Mouse (Mus musculus) liver, adult 2 months (tissue): ENCODE results near the gene Cbwd1. TPM values are rescaled to one million over a fixed set of nuclear protein-coding genes. Genes with fewer than 3 reads are reported as not detected.

Experiments
- DNase-seq: peaks from one replicate; pipeline ENCODE4 v3.0.0-alpha.2; 2011; ENCODE audit warnings: low read depth, low spot score; ENCODE audit errors: extremely low read depth
- H3K27ac ChIP-seq: fragments of 200-500 bp; replicated peaks from 2 replicates; pipeline ENCODE4 v1.5.1; 2012; ENCODE audit warnings: low read depth, mild to moderate bottlenecking, control low read depth, inconsistent platforms, low read length; ENCODE audit not compliant: insufficient read depth
- H3K27me3 ChIP-seq: fragments of 200-500 bp; 2 replicates; pipeline ENCODE4 v1.6.1; 2012; ENCODE audit warnings: mild to moderate bottlenecking, moderate library complexity, low read length, inconsistent platforms; ENCODE audit not compliant: control insufficient read depth, insufficient read depth
- H3K36me3 ChIP-seq: fragments of 200-500 bp; 2 replicates; pipeline ENCODE4 v1.6.1; 2012; ENCODE audit warnings: low read length, inconsistent platforms; ENCODE audit not compliant: control insufficient read depth, insufficient read depth
- H3K4me1 ChIP-seq: fragments of 200-500 bp; 2 replicates; pipeline ENCODE4 v1.6.1; 2011; ENCODE audit warnings: low read length; ENCODE audit not compliant: control insufficient read depth, insufficient read depth
- H3K4me3 ChIP-seq: fragments of 200-500 bp; 2 replicates; pipeline ENCODE4 v1.5.1; 2011; ENCODE audit warnings: low read depth, mild to moderate bottlenecking, control low read depth, low read length, moderate library complexity; ENCODE audit not compliant: insufficient read depth
- H3K79me2 ChIP-seq: fragments of 200-500 bp; 2 replicates; pipeline ENCODE4 v1.6.1; 2012; ENCODE audit warnings: inconsistent platforms, mild to moderate bottlenecking, low read length, moderate library complexity; ENCODE audit not compliant: control insufficient read depth, insufficient read depth
- H3K9ac ChIP-seq: fragments of 200-500 bp; 2 replicates; pipeline ENCODE4 v1.6.1; 2012; ENCODE audit warnings: low read depth, mild to moderate bottlenecking, control low read depth, inconsistent platforms, low read length
- CTCF ChIP-seq: fragments of 200-500 bp; IDR thresholded peaks from 2 replicates; pipeline ENCODE4 v1.5.1; 2011; ENCODE audit warnings: low read depth, low read length, control low read depth
- POLR2A ChIP-seq: fragments of 200-500 bp; IDR thresholded peaks from 2 replicates; pipeline ENCODE4 v1.6.1; 2011; ENCODE audit warnings: low read length, control low read depth; ENCODE audit not compliant: insufficient read depth; ENCODE audit errors: extremely low read depth
- WGBS: fragments of 180-500 bp; shearing (Covaris S2); methylation state at CpG from one replicate; pipeline ENCODE4 v1.1.7; 2018; 5-methylcytosine and 5-hydroxymethylcytosine counted together
- polyA plus RNA-seq: library from polyadenylated mRNA; depleted of rRNA; stranded (reverse); fragments of >200 nt; gene quantifications from 2 replicates; pipeline ENCODE4 v1.2.3, GENCODE M21; 2012
- total RNA-seq: library from RNA; depleted of rRNA; stranded (reverse); fragments of >200 nt; gene quantifications from 2 replicates; pipeline ENCODE4 v1.2.3, GENCODE M21; 2014

Gene Cbwd1
- total and polyA plus RNA-seq, 2 experiments, result 0.82 to 9.7 TPM

GRCm38 (mm10) chr19:24983050-24983449 lies 21.6 kb upstream of the Cbwd1 start:
- no peak overlapping the region for H3K27ac ChIP-seq
- DNase-seq, result no peak
- no peak overlapping the region for H3K9ac ChIP-seq
- no peak overlapping the region for H3K4me3 ChIP-seq
- no peaks in the 10 kb centered on the region for H3K36me3 ChIP-seq
- peaks cover 3% of the 10 kb centered on the region for H3K4me1 ChIP-seq
- no peak for TF ChIP-seq POLR2A
- no peak for TF ChIP-seq CTCF
- no peaks in the 10 kb centered on the region for H3K79me2 ChIP-seq
- H3K27me3 ChIP-seq, result no peaks in the 10 kb centered on the region
- WGBS, result 83% methylated on average over 4 of the region's 4 CpGs

DNA sequence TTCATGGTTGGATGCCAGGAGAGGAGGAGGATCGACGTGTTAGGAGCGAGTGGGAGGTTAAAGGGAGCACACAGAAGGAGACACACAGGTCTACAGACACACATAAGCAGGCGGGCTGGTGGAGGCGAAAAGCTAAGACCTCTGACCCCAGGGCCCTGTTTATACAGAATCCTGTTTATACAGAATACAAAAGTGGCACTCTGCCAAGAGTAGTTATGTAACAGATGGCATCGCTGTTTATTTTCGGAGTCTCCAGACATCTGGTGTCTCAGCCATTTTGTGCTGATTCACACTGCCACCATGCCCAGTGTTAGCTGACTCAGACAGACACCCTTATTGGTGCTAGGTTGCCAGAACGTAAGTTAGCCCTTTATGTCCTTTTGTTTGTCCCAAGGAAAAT lies 19.9 kb upstream of the Cbwd1 start:
- 18% methylated on average over 8 of the region's 8 CpGs for WGBS
- H3K9ac ChIP-seq, result no peak overlapping the region
- peaks cover 3% of the 10 kb centered on the region for H3K4me1 ChIP-seq
- H3K79me2 ChIP-seq, result no peaks in the 10 kb centered on the region
- DNase-seq, result peak; percentile 70
- no peak for TF ChIP-seq POLR2A
- TF ChIP-seq CTCF, result no peak
- no peaks in the 10 kb centered on the region for H3K27me3 ChIP-seq
- H3K27ac ChIP-seq, result no peak overlapping the region
- no peak overlapping the region for H3K4me3 ChIP-seq
- no peaks in the 10 kb centered on the region for H3K36me3 ChIP-seq

DNA sequence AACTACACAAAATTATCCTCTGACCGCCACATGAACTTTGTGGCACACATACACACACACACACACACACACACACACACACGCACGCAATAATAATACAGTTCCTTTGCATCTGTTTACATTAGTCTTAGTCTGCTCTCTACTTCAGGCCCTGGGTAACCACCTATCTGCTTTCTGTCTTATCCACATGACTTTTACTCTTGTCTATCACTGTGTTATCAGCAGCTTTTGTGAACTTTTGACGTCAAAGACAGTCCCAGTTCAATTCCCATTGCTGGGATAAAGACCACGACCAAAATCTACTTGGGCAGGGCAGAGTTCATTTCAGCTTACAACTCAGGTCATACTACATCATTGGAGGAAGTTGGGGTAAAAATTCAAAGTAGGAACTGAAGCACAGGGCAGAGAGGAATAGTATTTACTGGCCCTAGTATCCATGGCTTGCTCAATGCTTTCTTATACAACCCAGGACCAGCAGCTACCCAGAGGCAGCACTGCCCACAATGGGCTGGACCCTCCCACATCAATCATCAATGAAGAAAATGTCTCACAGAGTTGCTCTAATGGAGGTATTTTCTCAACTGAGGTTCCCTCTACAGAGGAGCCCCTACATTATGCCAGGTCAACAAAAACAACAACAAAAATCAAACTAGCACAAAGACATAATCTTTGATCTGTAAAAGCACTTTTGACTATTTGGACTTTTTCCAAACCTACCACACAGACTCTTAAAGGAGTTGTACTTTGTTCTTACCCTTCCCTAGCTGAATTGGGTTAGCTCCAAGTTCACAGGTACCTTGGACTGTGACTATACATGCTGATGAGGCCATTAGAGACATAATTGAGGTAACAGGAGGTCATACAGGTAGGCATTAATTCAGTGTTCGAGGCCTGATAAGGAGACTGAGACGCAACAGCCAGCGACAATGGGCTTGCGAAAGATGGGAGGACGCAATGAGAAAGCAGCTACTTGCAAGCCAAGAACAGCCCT lies 17.7 kb upstream of the Cbwd1 start:
- Histone ChIP-seq H3K27me3 (no peaks in the 10 kb centered on the region), H3K79me2 (no peaks in the 10 kb centered on the region), H3K27ac (no peak overlapping the region), H3K4me1 (peaks cover 3% of the 10 kb centered on the region), H3K36me3 (no peaks in the 10 kb centered on the region), H3K9ac (no peak overlapping the region), H3K4me3 (no peak overlapping the region)
- no peak for TF ChIP-seq POLR2A
- no peak for TF ChIP-seq CTCF
- DNase-seq, result no peak
- WGBS, result 66% methylated on average over 10 of the region's 10 CpGs

GRCm38 (mm10) chr19:24977991-24978390 lies 16.6 kb upstream of the Cbwd1 start:
- Histone ChIP-seq H3K4me1 (peaks cover 3% of the 10 kb centered on the region), H3K36me3 (no peaks in the 10 kb centered on the region), H3K27ac (no peak overlapping the region), H3K4me3 (no peak overlapping the region), H3K79me2 (no peaks in the 10 kb centered on the region), H3K9ac (no peak overlapping the region), H3K27me3 (no peaks in the 10 kb centered on the region)
- WGBS, result 77% methylated on average over 11 of the region's 11 CpGs
- DNase-seq, result no peak
- TF ChIP-seq POLR2A (no peak), CTCF (no peak)

DNA sequence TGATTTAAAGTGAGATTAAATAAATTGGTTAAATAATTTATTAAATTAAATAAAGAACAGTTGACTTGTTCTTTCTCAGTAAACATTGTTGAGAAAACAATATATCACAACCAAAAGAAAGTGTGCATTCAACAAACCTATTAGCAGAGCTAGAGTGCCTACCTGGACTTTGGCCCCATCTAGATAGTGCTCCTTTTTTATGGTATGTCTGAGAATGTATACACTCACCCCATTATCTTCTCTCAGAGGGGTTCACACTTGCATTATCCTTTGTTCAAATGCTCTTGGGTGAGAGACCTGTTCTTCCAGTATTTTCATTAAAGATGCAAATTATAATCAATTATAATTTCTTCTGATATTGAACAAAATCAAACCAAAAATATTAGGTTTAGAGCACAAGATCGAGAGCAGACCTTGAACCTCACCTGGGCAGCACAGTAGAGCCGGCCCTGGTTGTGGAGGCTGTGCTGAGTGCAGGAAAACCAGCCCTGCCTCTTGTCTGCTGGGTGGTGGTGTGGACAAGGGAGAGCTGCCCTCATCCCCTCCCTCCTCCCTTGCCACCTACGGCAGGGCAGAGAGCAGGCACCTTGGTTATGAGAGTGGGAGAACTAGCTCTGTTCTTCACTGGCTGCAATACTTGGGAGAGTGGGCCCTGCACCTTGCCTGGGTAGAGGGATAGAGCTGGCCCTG lies 11.4 kb upstream of the Cbwd1 start:
- no peak for TF ChIP-seq POLR2A
- TF ChIP-seq CTCF, result no peak
- Histone ChIP-seq H3K36me3 (no peaks in the 10 kb centered on the region), H3K4me3 (no peak overlapping the region), H3K27ac (no peak overlapping the region), H3K79me2 (no peaks in the 10 kb centered on the region), H3K4me1 (no peaks in the 10 kb centered on the region), H3K9ac (no peak overlapping the region), H3K27me3 (no peaks in the 10 kb centered on the region)
- WGBS, result 79% methylated on average over 3 of the region's 3 CpGs
- no peak for DNase-seq

DNA sequence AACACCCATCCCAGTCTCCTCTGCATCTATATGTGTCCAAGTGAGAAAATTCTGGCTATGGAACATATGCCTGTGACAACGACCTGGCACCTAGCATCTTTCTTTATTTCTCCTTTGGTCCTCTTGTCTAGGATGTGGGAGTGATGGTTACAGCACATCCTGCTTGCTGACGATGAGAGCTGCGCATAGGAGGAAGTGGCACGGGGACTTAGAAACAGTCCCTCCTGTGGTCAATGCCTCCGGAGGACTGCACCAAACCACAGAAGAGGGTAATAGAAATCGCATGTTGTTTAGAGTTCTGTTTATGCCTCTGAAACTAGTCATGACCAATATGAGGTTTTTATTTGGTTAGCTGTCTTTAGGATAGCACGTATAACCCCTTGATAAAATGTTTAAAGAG lies 9.9 kb upstream of the Cbwd1 start:
- Histone ChIP-seq H3K27ac (no peak overlapping the region), H3K79me2 (no peaks in the 10 kb centered on the region), H3K27me3 (no peaks in the 10 kb centered on the region), H3K4me1 (no peaks in the 10 kb centered on the region), H3K36me3 (no peaks in the 10 kb centered on the region), H3K9ac (no peak overlapping the region), H3K4me3 (no peak overlapping the region)
- no peak for DNase-seq
- 74% methylated on average over 7 of the region's 7 CpGs for WGBS
- TF ChIP-seq POLR2A (no peak), CTCF (no peak)
